ENCODE assay signal across 9 mouse cellular contexts in genomic region chr10:103253842-103254803, GRCm38 (mm10). TPM values are rescaled to one million over a fixed set of nuclear protein-coding genes. Genes with fewer than 3 reads are reported as not detected.
DNase-seq lines count a peak whose midpoint lies in the region; ATAC-seq and TF ChIP-seq lines count a peak whose summit lies in the region.
"Had no signal": no experiment of that assay in that cellular context is flagged by ENCODE, and none has a peak within 500 bp of the region (broad histone marks: within the 10 kb centered on the region; RNA-seq: fewer than 3 reads in every experiment).

No protein-coding gene starts in this region.

- in situ Hi-C loops in Patski (cut with MboI; ENCODE audit: low pct_unique_long_range_greater_than_20kb), result loop anchor here (5.0 kb wide), 1 partner anchor 148 kb away; no protein-coding TSS in a partner anchor

- H3K27ac ChIP-seq in midbrain, embryonic 12.5 days (replicated peaks), result no peak overlapping the region
- H3K27ac ChIP-seq: embryonic facial prominence, embryonic 13.5 days had no signal

- no peaks in the 10 kb centered on the region for H3K9me3 ChIP-seq in midbrain, embryonic 12.5 days
- H3K9me3 ChIP-seq: embryonic facial prominence, embryonic 13.5 days had no signal

- H3K4me2 ChIP-seq in midbrain, embryonic 12.5 days (replicated peaks), result no peak overlapping the region
- H3K4me2 ChIP-seq: embryonic facial prominence, embryonic 13.5 days had no signal

- no peak overlapping the region for H3K9ac ChIP-seq in midbrain, embryonic 12.5 days (replicated peaks)
- H3K9ac ChIP-seq: embryonic facial prominence, embryonic 13.5 days had no signal

- H3K4me1 ChIP-seq in midbrain, embryonic 12.5 days, result no peaks in the 10 kb centered on the region
- H3K4me1 ChIP-seq: embryonic facial prominence, embryonic 13.5 days had no signal

- no peaks in the 10 kb centered on the region for H3K27me3 ChIP-seq in Patski
- H3K27me3 ChIP-seq in midbrain, embryonic 12.5 days, result no peaks in the 10 kb centered on the region

- POLR2A ChIA-PET in Patski (lab: Charles Lee), result no interaction called here

- TF ChIP-seq CTCF in Patski (IDR thresholded peaks at IDR 0.05), result peak; percentile 22

- no peaks in the 10 kb centered on the region for H3K36me3 ChIP-seq in midbrain, embryonic 12.5 days
- H3K36me3 ChIP-seq: embryonic facial prominence, embryonic 13.5 days had no signal

- CTCF ChIA-PET in Patski (lab: Charles Lee), result interaction anchor here (0.9 kb wide), 1 partner anchor 25 kb away, joined by 3 read pairs; no protein-coding TSS in a partner anchor

- no peak overlapping the region for H3K4me3 ChIP-seq in midbrain, embryonic 12.5 days
- H3K4me3 ChIP-seq: embryonic facial prominence, embryonic 13.5 days had no signal

- intact Hi-C loops in heart, postnatal 14 days (cut with DNase I), result loop anchor here (2.0 kb wide), 1 partner anchor 149 kb away; no protein-coding TSS in a partner anchor

- 54% methylated on average over 5 of the region's 5 CpGs for WGBS in midbrain, embryonic 12.5 days

- ATAC-seq in Patski, result no peak
- ATAC-seq in midbrain, embryonic 12.5 days (ENCODE audit: low FRiP score, low read depth), result peak; percentile 66

- DNase-seq in layer of hippocampus, adult 9-11 months, result peak; percentile 3
- no peak for DNase-seq in layer of hippocampus, postnatal 10 days (ENCODE audit: low spot score in 2 of 2)
- DNase-seq in Patski (ENCODE audit: low read depth, low spot score), result no peak
- peak; percentile 43 for DNase-seq in embryo, embryonic 11.5 days (ENCODE audit: low read depth, low spot score)
- DNase-seq in urinary bladder, postnatal 4 days (ENCODE audit: low spot score in 2 of 2), result no peak
- no peak for DNase-seq in heart, postnatal 14 days
- DNase-seq in ovary, adult 18-20 months (ENCODE audit: low spot score), result no peak

RNA-seq across cellular contexts. Expression of gene Lrriq1, which starts 18.0 kb away (rescaled TPM):
- total RNA-seq in layer of hippocampus, postnatal 10 days (2021), result 1 to 10 TPM; 3.4 to 5.2 TPM
- 1.8 TPM for polyA plus RNA-seq in Patski (2021)
- polyA plus RNA-seq in midbrain, embryonic 12.5 days (2016; fragmentation: Nextera tagmentation; extraction: Ambion mirVana), result 1.1 and 3.2 TPM in 2 replicates
- total RNA-seq in heart, postnatal 14 days (2021), result not detected

Comparison
In these comparisons a context has a peak if more than half of its experiments do, and no peak if none do; other contexts are left out.
1. DNase-seq: peak in layer of hippocampus, adult 9-11 months (single experiment) and embryo, embryonic 11.5 days (single experiment); none in layer of hippocampus, postnatal 10 days (0 of 2), Patski (single experiment), urinary bladder, postnatal 4 days (0 of 2), heart, postnatal 14 days (0 of 2) and ovary, adult 18-20 months (single experiment).
2. RNA of gene Lrriq1, which starts 18.0 kb away (total RNA-seq): 3.4 to 5.2 TPM in layer of hippocampus, postnatal 10 days; not detected in heart, postnatal 14 days; every median in the first group is over 4 times any median in the second.